Mouse (Mus musculus) bone marrow, adult 2 months (tissue): Measurements from ENCODE around the gene Mns1.

Experiments used
- CTCF ChIP-seq: fragments of 200-500 bp; IDR thresholded peaks from 2 replicates; pipeline ENCODE4 v1.5.1; 2011; ENCODE audit warnings: low read length, control low read depth; ENCODE audit not compliant: control insufficient read depth, insufficient read depth
- POLR2A ChIP-seq: fragments of 200-500 bp; IDR thresholded peaks from 2 replicates; pipeline ENCODE4 v1.6.1; 2011; ENCODE audit warnings: low read depth, mild to moderate bottlenecking, control low read depth, low read length, borderline replicate concordance; ENCODE audit not compliant: control insufficient read depth

GRCm38 (mm10) chr9:72492194-72492565, 54.4 kb downstream of the Mns1 start, which contains the start of gene Tex9:
- no peak for TF ChIP-seq POLR2A
- TF ChIP-seq CTCF, result no peak
